Mouse (Mus musculus) liver, embryonic 14.5 days (tissue): Measurements from ENCODE around the gene Npff. TPM values are rescaled to one million over a fixed set of nuclear protein-coding genes. Genes with fewer than 3 reads are reported as not detected.

Experiments
- ATAC-seq: fragments of 200-750 bp; cut with Nextera tagmentation; 2 replicates; pipeline ENCODE4 v1.8.0; 2017; ENCODE audit warnings: moderate number of reproducible peaks, mild to moderate bottlenecking, moderate library complexity; ENCODE audit not compliant: insufficient read depth
- DNase-seq, 3 experiments: peaks; one replicate each; pipeline ENCODE4 v3.0.0-alpha.2; 2012 to 2013; ENCODE audit warnings: low read depth in 3 of 3, low spot score in 3 of 3
- H3K27ac ChIP-seq: fragments of 300-500 bp; sonication (generic); 2 replicates; pipeline ENCODE4 v1.5.1; 2014; ENCODE audit warnings: moderate library complexity, mild to moderate bottlenecking, control low read depth, inconsistent platforms
- H3K27me3 ChIP-seq: fragments of 300-500 bp; sonication (generic); 2 replicates; pipeline ENCODE4 v1.6.1; 2014; ENCODE audit warnings: mild to moderate bottlenecking, low read length, moderate library complexity; ENCODE audit not compliant: control insufficient read depth, insufficient read depth
- H3K36me3 ChIP-seq: fragments of 300-500 bp; sonication (generic); replicated peaks from 2 replicates; pipeline ENCODE4 v1.6.1; 2014; ENCODE audit warnings: low read depth; ENCODE audit not compliant: control insufficient read depth, insufficient read depth
- H3K4me1 ChIP-seq, 2 experiments: fragments of 200-500 bp in 1 of 2; fragments of 300-500 bp in 1 of 2; sonication (generic) in 1 of 2; replicated peaks; 2 replicates each; pipeline ENCODE4 v1.6.1; 2012 to 2014; ENCODE audit warnings: antibody characterized with exemption in 1 of 2, inconsistent platforms in 1 of 2, low read length in 1 of 2; ENCODE audit not compliant: control insufficient read depth in 2 of 2, insufficient read depth in 2 of 2
- H3K4me2 ChIP-seq: fragments of 300-500 bp; sonication (generic); 2 replicates; pipeline ENCODE4 v1.6.1; 2014; ENCODE audit warnings: low read depth, mild to moderate bottlenecking, control low read depth, moderate library complexity
- H3K4me3 ChIP-seq, 2 experiments: fragments of 200-500 bp in 1 of 2; fragments of 300-500 bp in 1 of 2; sonication (generic) in 1 of 2; 2 replicates each; pipeline ENCODE4 v1.5.1; 2012 to 2014; ENCODE audit warnings: low read depth in 2 of 2, low read length in 2 of 2, mild to moderate bottlenecking in 2 of 2, control low read depth in 1 of 2, inconsistent platforms in 1 of 2, moderate library complexity in 1 of 2; ENCODE audit not compliant: insufficient read depth in 1 of 2
- H3K9ac ChIP-seq: fragments of 300-500 bp; sonication (generic); replicated peaks from 2 replicates; pipeline ENCODE4 v1.6.1; 2014; ENCODE audit warnings: mild to moderate bottlenecking, control low read depth, moderate library complexity
- H3K9me3 ChIP-seq: fragments of 300-500 bp; sonication (generic); 2 replicates; pipeline ENCODE4 v1.6.1; 2016; ENCODE audit warnings: low read length, mixed read lengths; ENCODE audit not compliant: control insufficient read depth
- CTCF ChIP-seq: IDR thresholded peaks from 2 replicates; pipeline ENCODE4 v1.5.1; 2016; ENCODE audit warnings: antibody characterized with exemption, low read depth, control low read depth
- EP300 ChIP-seq: IDR thresholded peaks from 2 replicates; pipeline ENCODE4 v1.6.1; 2016; ENCODE audit warnings: antibody characterized with exemption, low read depth
- WGBS: fragments of 180-500 bp; shearing (Covaris S2); extraction: QIAGEN DNeasy Blood & Tissue Kit; methylation state at CpG from one replicate; pipeline ENCODE4 v1.1.7; 2014; ENCODE audit not compliant: insufficient replicate concordance; 5-methylcytosine and 5-hydroxymethylcytosine counted together
- polyA plus RNA-seq, 2 experiments: library from polyadenylated mRNA; depleted of rRNA in 1 of 2; stranded (reverse) in 1 of 2; unstranded in 1 of 2; fragments of >200 nt; fragmentation: Nextera tagmentation in 1 of 2; extraction: Ambion mirVana in 1 of 2; gene quantifications; 2 replicates each; pipeline versions ENCODE4 v1.2.1 to v1.2.3; 2012 to 2014

The Npff gene
- polyA plus RNA-seq, 2 experiments = 0.19 to 1.2 TPM

DNA sequence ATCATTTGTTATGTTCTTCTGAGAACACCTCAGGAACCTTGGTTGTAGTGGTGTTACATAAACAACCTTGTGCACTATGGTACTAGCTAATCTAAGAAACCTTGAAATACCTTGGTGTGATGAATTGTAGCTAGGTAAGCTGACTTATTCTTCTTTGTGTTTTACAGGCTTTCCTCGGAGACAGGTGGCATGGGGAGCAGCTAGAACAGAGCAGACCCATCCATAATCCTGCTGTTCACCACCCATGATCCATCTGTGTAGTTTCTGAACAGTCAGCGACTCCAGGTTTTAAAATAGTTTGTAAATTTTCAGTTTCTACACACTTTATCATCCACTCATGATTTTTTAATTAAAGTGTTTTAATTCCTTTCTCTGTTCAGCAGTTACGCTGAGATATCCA lies 26.4 kb downstream of the Npff start:
- no peak overlapping the region for H3K27ac ChIP-seq
- H3K4me3 ChIP-seq = no peak overlapping the region
- H3K9me3 ChIP-seq = no peaks in the 10 kb centered on the region
- H3K4me1 ChIP-seq = no peaks in the 10 kb centered on the region; a peak in 1 of 4 replicates
- no peak for DNase-seq
- ATAC-seq = no peak
- TF ChIP-seq CTCF (no peak), EP300 (no peak)
- no peaks in the 10 kb centered on the region for H3K27me3 ChIP-seq
- 91% methylated on average over 3 of the region's 3 CpGs for WGBS
- H3K9ac ChIP-seq = no peak overlapping the region
- no peak overlapping the region for H3K4me2 ChIP-seq
- H3K36me3 ChIP-seq = peaks cover 86% of the 10 kb centered on the region

DNA sequence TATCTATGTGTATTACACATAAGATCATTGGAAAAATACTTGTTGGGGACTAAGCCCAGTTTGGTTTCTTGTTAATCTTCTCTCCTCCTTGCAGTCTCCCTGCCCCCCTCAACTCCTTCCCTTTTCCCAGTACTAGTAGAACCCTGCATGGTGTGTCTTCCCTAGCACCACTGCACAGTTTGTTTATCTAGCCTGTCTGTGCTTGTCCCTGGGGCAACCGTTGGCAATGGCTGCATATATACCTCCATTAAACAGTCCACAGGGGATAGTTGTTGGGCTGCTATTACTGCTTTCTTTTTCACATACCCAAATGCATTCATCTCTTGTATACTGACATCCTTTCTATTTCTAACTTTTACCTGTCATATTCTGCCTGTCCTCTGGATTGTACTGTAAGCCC lies 37.1 kb downstream of the Npff start:
- Histone ChIP-seq H3K4me1 (no peaks in the 10 kb centered on the region), H3K27ac (no peak overlapping the region), H3K36me3 (peaks cover 84% of the 10 kb centered on the region), H3K4me3 (no peak overlapping the region), H3K4me2 (no peak overlapping the region), H3K27me3 (no peaks in the 10 kb centered on the region), H3K9ac (no peak overlapping the region), H3K9me3 (no peaks in the 10 kb centered on the region)
- ATAC-seq = no peak
- DNase-seq = no peak
- no peak for TF ChIP-seq EP300
- 61% methylated on average over 1 of the region's 1 CpGs for WGBS

DNA sequence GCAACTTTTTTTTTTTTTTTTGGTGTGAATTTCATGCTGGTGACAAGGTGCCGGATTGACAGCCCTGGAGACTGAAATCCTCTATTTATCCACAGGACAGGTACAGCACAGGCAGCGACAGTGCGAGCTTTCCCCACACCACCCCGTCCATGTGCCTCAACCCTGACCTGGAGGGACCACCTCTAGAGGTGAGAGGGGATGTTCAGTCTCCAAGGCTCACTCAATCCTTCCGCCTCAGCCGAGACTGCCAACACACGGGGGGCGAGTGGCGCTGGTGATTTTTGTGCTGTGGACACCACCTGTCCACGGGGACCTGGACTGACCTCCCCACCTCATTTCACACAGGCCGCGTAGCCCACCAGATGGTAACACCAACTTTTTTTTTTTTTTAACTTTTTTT lies 38.9 kb downstream of the Npff start:
- Histone ChIP-seq H3K36me3 (peaks cover 89% of the 10 kb centered on the region), H3K4me2 (no peak overlapping the region), H3K9me3 (no peaks in the 10 kb centered on the region), H3K27ac (no peak overlapping the region), H3K27me3 (no peaks in the 10 kb centered on the region), H3K4me1 (no peaks in the 10 kb centered on the region), H3K9ac (no peak overlapping the region), H3K4me3 (no peak overlapping the region)
- 91% methylated on average over 12 of the region's 12 CpGs for WGBS
- DNase-seq (no peak), ATAC-seq (0 out of 2 replicates have a peak, but pooled peaks have one; percentile 23)
- TF ChIP-seq CTCF (no peak), EP300 (no peak)

DNA sequence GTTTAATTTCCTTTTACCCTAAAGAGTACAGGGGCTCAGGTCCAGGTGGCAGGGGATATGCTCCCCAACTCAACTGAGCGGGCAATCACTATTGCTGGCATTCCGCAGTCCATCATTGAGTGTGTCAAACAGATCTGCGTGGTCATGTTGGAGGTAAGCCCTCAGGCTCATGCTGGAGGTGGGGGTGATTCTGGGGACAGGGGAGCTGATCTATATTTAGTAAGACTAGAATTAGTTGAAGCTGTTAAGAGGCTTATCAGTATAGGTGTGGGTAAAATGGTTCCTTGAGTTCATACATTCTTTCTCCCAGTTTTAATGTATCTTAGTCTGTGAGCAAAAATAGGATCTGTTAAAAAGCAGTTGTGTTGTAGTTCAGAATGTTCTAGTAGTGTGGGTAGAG lies 41.6 kb downstream of the Npff start:
- no peaks in the 10 kb centered on the region for H3K4me1 ChIP-seq
- no peak for DNase-seq
- 87% methylated on average over 3 of the region's 3 CpGs for WGBS
- H3K9ac ChIP-seq = no peak overlapping the region
- H3K4me2 ChIP-seq = no peak overlapping the region
- H3K27ac ChIP-seq = no peak overlapping the region
- ATAC-seq = no peak
- H3K9me3 ChIP-seq = no peaks in the 10 kb centered on the region
- TF ChIP-seq EP300 (no peak), CTCF (no peak)
- no peak overlapping the region for H3K4me3 ChIP-seq
- H3K36me3 ChIP-seq = peaks cover 82% of the 10 kb centered on the region
- no peaks in the 10 kb centered on the region for H3K27me3 ChIP-seq

DNA sequence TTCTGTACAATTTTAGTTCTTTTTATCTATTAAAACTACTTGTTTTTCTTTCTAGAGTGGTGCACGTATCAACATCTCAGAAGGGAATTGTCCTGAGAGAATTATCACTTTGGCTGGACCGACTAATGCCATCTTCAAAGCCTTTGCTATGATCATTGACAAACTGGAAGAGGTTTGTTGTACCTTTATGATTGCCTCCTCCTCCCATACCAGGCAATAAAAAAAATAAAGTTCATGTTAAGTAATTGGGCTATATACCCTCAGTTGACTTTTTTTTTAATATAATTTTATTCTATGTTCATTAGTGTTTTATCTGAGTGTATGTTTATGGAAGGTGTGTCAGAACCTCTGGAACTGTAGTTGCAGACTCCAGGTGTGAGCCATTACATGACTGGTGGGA lies 50.2 kb downstream of the Npff start:
- H3K27ac ChIP-seq = no peak overlapping the region
- H3K4me3 ChIP-seq = no peak overlapping the region
- H3K36me3 ChIP-seq = peaks cover 62% of the 10 kb centered on the region
- no peak for ATAC-seq
- H3K4me1 ChIP-seq = peaks cover 6 to 7% of the 10 kb centered on the region in 2 experiments; a peak in 3 of 4 replicates
- no peak for DNase-seq
- no peak overlapping the region for H3K4me2 ChIP-seq
- 86% methylated on average over 2 of the region's 2 CpGs for WGBS
- H3K27me3 ChIP-seq = no peaks in the 10 kb centered on the region
- TF ChIP-seq EP300 (no peak), CTCF (no peak)
- no peak overlapping the region for H3K9ac ChIP-seq
- no peaks in the 10 kb centered on the region for H3K9me3 ChIP-seq

Other genes starting within 250 kb of the Npff start
- 13.4 and 15.4 TPM in 2 replicates for gene Mfsd5, start 245.5 kb downstream of the Npff start, polyA plus RNA-seq (2012; rRNA removed)
- gene Mfsd5, start 245.5 kb downstream of the Npff start, polyA plus RNA-seq (2014; fragmentation: Nextera tagmentation; extraction: Ambion mirVana) = 21.2 and 23.5 TPM in 2 replicates
- gene Espl1, start 228.7 kb downstream of the Npff start, polyA plus RNA-seq (2012; rRNA removed) = 17.0 and 17.3 TPM in 2 replicates
- gene Espl1, start 228.7 kb downstream of the Npff start, polyA plus RNA-seq (2014; fragmentation: Nextera tagmentation; extraction: Ambion mirVana) = 25.6 and 28.2 TPM in 2 replicates
- 42.1 and 82.2 TPM in 2 replicates for gene Pfdn5, start 198.8 kb downstream of the Npff start, polyA plus RNA-seq (2012; rRNA removed)
- 149 and 156 TPM in 2 replicates for gene Pfdn5, start 198.8 kb downstream of the Npff start, polyA plus RNA-seq (2014; fragmentation: Nextera tagmentation; extraction: Ambion mirVana)
- gene Myg1, start 193.2 kb downstream of the Npff start, polyA plus RNA-seq (2012; rRNA removed) = 26.7 and 32.5 TPM in 2 replicates
- gene Myg1, start 193.2 kb downstream of the Npff start, polyA plus RNA-seq (2014; fragmentation: Nextera tagmentation; extraction: Ambion mirVana) = 43.2 and 45.4 TPM in 2 replicates
- 31.0 and 33.7 TPM in 2 replicates for gene Aaas, start 174.2 kb downstream of the Npff start, polyA plus RNA-seq (2012; rRNA removed)
- 44.3 and 48.9 TPM in 2 replicates for gene Aaas, start 174.2 kb downstream of the Npff start, polyA plus RNA-seq (2014; fragmentation: Nextera tagmentation; extraction: Ambion mirVana)
- gene Sp7, start 157.8 kb downstream of the Npff start, polyA plus RNA-seq (2012; rRNA removed) = 0.01 and 0.07 TPM in 2 replicates
- 0.04 TPM in 1 of 2 replicates, not detected in the other for gene Sp7, start 157.8 kb downstream of the Npff start, polyA plus RNA-seq (2014; fragmentation: Nextera tagmentation; extraction: Ambion mirVana)
- gene Sp1, start 118.8 kb downstream of the Npff start, polyA plus RNA-seq (2012; rRNA removed) = 9.2 and 9.5 TPM in 2 replicates
- 5.0 and 5.4 TPM in 2 replicates for gene Sp1, start 118.8 kb downstream of the Npff start, polyA plus RNA-seq (2014; fragmentation: Nextera tagmentation; extraction: Ambion mirVana)
- 0.05 and 0.06 TPM in 2 replicates for gene Amhr2, start 79.6 kb downstream of the Npff start, polyA plus RNA-seq (2012; rRNA removed)
- gene Amhr2, start 79.6 kb downstream of the Npff start, polyA plus RNA-seq (2014; fragmentation: Nextera tagmentation; extraction: Ambion mirVana) = 0.11 and 0.23 TPM in 2 replicates
- 69.0 and 84.6 TPM in 2 replicates for gene Prr13, start 65.9 kb downstream of the Npff start, polyA plus RNA-seq (2012; rRNA removed)
- gene Prr13, start 65.9 kb downstream of the Npff start, polyA plus RNA-seq (2014; fragmentation: Nextera tagmentation; extraction: Ambion mirVana) = 111 and 117 TPM in 2 replicates
- gene Pcbp2, start 54.4 kb downstream of the Npff start, polyA plus RNA-seq (2012; rRNA removed) = 185 and 221 TPM in 2 replicates
- gene Pcbp2, start 54.4 kb downstream of the Npff start, polyA plus RNA-seq (2014; fragmentation: Nextera tagmentation; extraction: Ambion mirVana) = 93.3 and 103 TPM in 2 replicates
- gene Gm10337, start 21.2 kb downstream of the Npff start, polyA plus RNA-seq (2012; rRNA removed) = not detected in 2 replicates
- gene Gm10337, start 21.2 kb downstream of the Npff start, polyA plus RNA-seq (2014; fragmentation: Nextera tagmentation; extraction: Ambion mirVana) = not detected in 2 replicates
- 0.77 and 1.3 TPM in 2 replicates for gene Map3k12, start 7.9 kb downstream of the Npff start, polyA plus RNA-seq (2012; rRNA removed)
- 0.78 and 1.1 TPM in 2 replicates for gene Map3k12, start 7.9 kb downstream of the Npff start, polyA plus RNA-seq (2014; fragmentation: Nextera tagmentation; extraction: Ambion mirVana)
- 39.6 and 40.9 TPM in 2 replicates for gene Tarbp2, start 6.8 kb downstream of the Npff start, polyA plus RNA-seq (2012; rRNA removed)
- 31.5 and 40.2 TPM in 2 replicates for gene Tarbp2, start 6.8 kb downstream of the Npff start, polyA plus RNA-seq (2014; fragmentation: Nextera tagmentation; extraction: Ambion mirVana)
- not detected in 2 replicates for gene Gm28047, start 100.1 kb upstream of the Npff start, polyA plus RNA-seq (2012; rRNA removed)
- not detected in 2 replicates for gene Gm28047, start 100.1 kb upstream of the Npff start, polyA plus RNA-seq (2014; fragmentation: Nextera tagmentation; extraction: Ambion mirVana)
- 12.3 and 15.8 TPM in 2 replicates for gene Atf7, start 100.5 kb upstream of the Npff start, polyA plus RNA-seq (2012; rRNA removed)
- gene Atf7, start 100.5 kb upstream of the Npff start, polyA plus RNA-seq (2014; fragmentation: Nextera tagmentation; extraction: Ambion mirVana) = 6.8 and 7.3 TPM in 2 replicates
- gene Atp5g2, start 147.4 kb upstream of the Npff start, polyA plus RNA-seq (2012; rRNA removed) = 126 and 227 TPM in 2 replicates
- 38.4 and 42.3 TPM in 2 replicates for gene Atp5g2, start 147.4 kb upstream of the Npff start, polyA plus RNA-seq (2014; fragmentation: Nextera tagmentation; extraction: Ambion mirVana)
- gene Calcoco1, start 197.2 kb upstream of the Npff start, polyA plus RNA-seq (2012; rRNA removed) = 5.6 and 5.7 TPM in 2 replicates
- gene Calcoco1, start 197.2 kb upstream of the Npff start, polyA plus RNA-seq (2014; fragmentation: Nextera tagmentation; extraction: Ambion mirVana) = 8.4 TPM in 2 replicates